Mouse (Mus musculus): ENCODE data around the gene Dtx3.

GRCm38 (mm10) chr10:127177235-127177634, 18.3 kb downstream of the Dtx3 start:
- TF ChIP-seq POLR2A (IDR thresholded peaks at IDR 0.05; ENCODE audit: low read depth, low read length) (no peak), CTCF (IDR thresholded peaks at IDR 0.05; ENCODE audit: extremely low read depth, insufficient read depth, insufficient read length, insufficient replicate concordance) (no peak)

Data from spleen, adult 2 months (tissue).